Mouse (Mus musculus) heart, postnatal 10 days (tissue): ENCODE measurements at regions not wholly inside any gene's neighbourhood (a gene's known extent, or its start where the extent isn't known, plus 50 kb on each side); places are given as distances from the start of the nearest gene placed in this dataset.

Source experiments
- DNase-seq, 2 experiments: peaks; one replicate each; pipeline ENCODE4 v3.0.0; 2021
- intact Hi-C: fragments of 180-260 bp; cut with DNase I; formaldehyde crosslinking; loops from one replicate; pipeline ENCODE4 v1.15.1; 2025

- intact Hi-C loops: loop anchor here (5.0 kb wide), 1 partner anchor 91 kb away; no protein-coding TSS in a partner anchor
- DNase-seq: no peak
Observed at GRCm38 (mm10) chr1:42628800-42629199, 66.8 kb upstream of the Pou3f3 start.

GRCm38 (mm10) chr1:42629465-42630261, 65.9 kb upstream of the Pou3f3 start:
- peak; percentile 16 to 24 for DNase-seq

GRCm38 (mm10) chr1:42632286-42632685, 63.3 kb upstream of the Pou3f3 start:
- DNase-seq: peak; percentile 68 to 76

More at GRCm38 (mm10) chr1:42629465-42630261, 65.9 kb upstream of the Pou3f3 start:
- intact Hi-C loops: loop anchor here (5.0 kb wide), 1 partner anchor 92 kb away; no protein-coding TSS in a partner anchor

GRCm38 (mm10) chr1:42636558-42636957, 59.0 kb upstream of the Pou3f3 start:
- no peak for DNase-seq
- intact Hi-C loops: no loop called here

More at GRCm38 (mm10) chr1:42632286-42632685, 63.3 kb upstream of the Pou3f3 start:
- intact Hi-C loops: no loop called here
